Mouse (Mus musculus) cerebellum, adult (tissue): ENCODE measurements around the gene Asic1.
"Not testable (repeated sequence)": the region's sequence is repeated elsewhere in the genome, so short reads cannot be mapped to it uniquely, and the experiment has no call there.

Source experiments
- ATAC-seq: cut with Nextera tagmentation; 2 replicates; pipeline ENCODE4 v1.9.2; 2017; ENCODE audit warnings: mild to moderate bottlenecking, moderate library complexity, mixed read lengths; ENCODE audit not compliant: insufficient number of reproducible peaks, low FRiP score, low TSS enrichment

Asic1 gene

GRCm38 (mm10) chr15:99700219-99701106 is 30.3 kb downstream of the Asic1 start:
- no peak for ATAC-seq

DNA sequence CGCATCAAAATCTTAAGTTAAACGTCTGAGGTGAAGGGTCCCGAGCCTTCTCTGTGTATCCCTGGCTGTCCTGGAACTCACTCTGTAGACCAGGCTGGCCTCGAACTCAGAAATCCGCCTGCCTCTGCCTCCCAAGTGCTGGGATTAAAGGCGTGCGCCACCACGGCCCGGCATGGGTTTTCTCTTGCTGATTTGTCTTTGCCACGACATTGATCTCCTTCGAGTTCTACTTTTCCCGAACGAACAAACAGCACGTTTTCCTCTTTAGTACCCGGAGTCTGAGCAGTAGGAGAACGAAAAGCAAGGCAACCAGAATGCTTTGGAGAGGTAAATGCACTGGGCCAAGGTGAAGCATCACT is 31.5 kb downstream of the Asic1 start:
- not testable (repeated sequence) for ATAC-seq

GRCm38 (mm10) chr15:99701999-99702900 is 32.1 kb downstream of the Asic1 start, which contains the start of gene Smarcd1:
Smarcd1 (plus strand) TSS chr15:99702129.
- ATAC-seq: peak; percentile 74

DNA sequence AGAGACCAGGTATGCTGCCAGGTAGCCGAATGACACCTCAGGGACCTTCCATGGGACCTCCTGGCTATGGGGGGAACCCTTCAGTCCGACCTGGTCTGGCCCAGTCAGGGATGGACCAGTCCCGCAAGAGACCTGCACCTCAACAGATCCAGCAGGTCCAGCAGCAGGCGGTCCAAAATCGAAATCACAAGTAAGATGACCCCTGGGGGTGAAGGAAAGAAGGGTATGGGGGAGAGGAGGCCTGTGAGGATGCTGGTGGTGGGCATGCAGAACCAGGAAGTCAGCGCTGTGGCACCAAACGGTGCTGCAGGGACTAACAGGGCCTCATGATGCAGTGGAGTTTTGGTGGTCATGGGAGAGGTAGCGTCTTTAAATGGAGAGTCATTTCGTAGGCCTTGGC is 32.9 kb downstream of the Asic1 start:
- no peak for ATAC-seq

- no peak for ATAC-seq
Measured at GRCm38 (mm10) chr15:99703676-99704040, 33.5 kb downstream of the Asic1 start.

- ATAC-seq: no peak
Measured at GRCm38 (mm10) chr15:99704041-99704681, 34.0 kb downstream of the Asic1 start.

DNA sequence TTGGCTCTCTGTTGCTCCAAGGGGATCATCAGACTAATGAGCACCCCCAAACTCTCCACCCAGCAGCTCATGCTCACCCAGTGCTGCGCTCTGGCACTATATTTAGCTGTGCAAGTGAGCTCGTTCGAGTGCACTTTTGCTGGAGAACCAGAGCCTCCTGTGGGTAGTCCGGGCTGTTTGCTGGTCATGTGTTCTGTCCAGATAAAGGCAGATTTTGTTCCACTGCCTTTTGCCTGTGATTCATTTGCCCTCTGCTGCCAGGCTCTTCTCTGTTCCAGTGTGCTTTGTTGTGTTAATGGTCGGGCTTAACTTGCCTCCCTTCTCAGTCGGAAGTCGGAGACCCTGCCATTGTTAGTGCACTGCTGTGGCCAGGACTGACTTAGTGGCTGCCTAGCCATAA is 34.7 kb downstream of the Asic1 start:
- no peak for ATAC-seq

DNA sequence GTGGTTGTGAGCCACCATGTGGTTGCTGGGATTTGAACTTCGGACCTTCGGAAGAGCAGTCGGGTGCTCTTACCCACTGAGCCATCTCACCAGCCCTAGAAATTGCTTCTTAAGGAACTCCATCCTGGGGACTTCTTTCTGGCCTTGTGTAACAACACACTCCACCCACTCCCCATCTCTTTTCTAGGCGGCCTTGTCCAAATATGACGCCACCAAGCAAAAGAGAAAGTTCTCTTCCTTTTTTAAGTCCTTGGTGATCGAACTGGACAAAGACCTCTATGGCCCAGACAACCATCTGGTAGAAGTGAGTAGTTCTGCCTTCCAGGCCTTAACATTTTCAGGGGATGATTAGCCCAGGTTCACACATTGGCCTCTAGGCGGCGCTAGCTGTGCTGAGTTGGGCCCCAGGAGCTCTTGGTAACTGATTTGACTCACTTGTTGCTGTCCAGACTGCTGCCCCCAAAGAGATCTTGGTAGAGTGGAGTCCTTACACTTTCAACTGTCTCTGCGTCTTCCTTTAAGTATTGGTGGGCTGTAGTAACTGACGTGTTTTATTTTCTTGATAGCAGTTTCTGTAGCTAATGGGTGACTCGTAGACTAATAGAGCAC is 35.4 kb downstream of the Asic1 start, which contains the start of gene Gm17349:
Gm17349 (minus strand) TSS at position 51 of the 609 bp plus-strand sequence.
- ATAC-seq: no peak

GRCm38 (mm10) chr15:99708176-99708575 is 38.0 kb downstream of the Asic1 start:
- no peak for ATAC-seq

- no peak for ATAC-seq
Measured at GRCm38 (mm10) chr15:99710221-99711190, 40.3 kb downstream of the Asic1 start.

DNA sequence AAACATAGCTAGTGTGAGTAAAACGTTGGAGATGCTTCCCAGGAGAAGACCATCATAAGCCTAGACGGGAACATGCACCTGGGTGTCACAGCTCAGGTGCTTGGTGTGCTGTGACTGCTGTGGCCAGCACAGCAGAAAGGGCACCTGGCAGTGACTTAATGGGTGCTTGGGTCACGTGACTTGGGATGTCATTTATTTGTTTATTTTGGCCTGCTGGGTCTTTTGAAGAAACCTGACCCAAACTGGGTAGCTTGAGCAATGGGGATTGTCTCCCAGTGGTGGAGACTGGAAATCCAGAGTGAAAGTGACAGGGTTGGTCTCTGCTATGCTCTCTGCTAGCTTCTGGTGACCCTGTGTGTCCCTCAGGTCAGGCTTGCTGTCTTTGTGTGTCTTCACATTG is 41.3 kb downstream of the Asic1 start:
- ATAC-seq: no peak

GRCm38 (mm10) chr15:99712666-99713559 is 42.7 kb downstream of the Asic1 start:
- ATAC-seq: no peak

DNA sequence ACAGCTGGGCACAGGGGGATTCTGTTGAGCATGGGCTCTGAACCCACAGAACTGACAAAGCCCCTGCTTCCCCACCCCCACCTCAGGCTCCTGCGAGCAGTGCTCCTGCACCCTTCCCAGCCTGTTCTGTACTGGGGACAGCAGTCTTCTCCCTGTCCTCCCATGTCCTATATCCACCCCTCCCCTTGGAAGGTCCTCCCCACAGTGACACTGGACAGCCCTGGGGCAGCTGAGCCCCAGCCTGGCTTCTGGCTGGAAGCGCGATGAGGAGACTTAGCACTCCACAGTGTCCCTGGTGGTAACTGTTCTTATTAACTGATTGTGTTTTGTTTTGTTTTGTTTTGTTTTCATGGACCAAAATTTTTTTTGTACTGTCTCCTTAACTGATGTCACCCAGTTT is 43.4 kb downstream of the Asic1 start:
- ATAC-seq: no peak

DNA sequence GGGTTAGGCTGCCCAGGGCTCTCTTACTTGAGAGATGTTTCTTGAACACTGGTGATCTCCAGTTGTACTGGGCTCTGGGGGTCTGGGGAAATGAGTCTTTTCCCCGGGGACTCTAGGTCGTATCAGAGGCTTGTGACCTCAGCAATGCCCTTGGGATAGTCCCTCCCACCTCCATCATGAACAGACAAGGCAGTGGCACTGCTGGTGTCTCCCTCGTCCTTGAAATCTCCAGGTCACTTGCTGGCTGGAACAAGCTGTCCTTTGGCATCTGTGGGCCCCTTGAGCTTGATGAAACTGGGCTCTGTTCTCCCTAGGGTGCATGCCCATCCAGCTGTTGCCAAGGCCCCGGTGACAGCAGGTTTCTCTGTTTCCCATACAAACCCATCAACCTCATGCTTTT is 44.0 kb downstream of the Asic1 start:
- no peak for ATAC-seq

- peak; percentile 29; the same call in 1 of the 2 replicates for ATAC-seq
Measured at GRCm38 (mm10) chr15:99714858-99715257, 44.7 kb downstream of the Asic1 start.

GRCm38 (mm10) chr15:99715361-99715865 is 45.2 kb downstream of the Asic1 start:
- ATAC-seq: no peak

GRCm38 (mm10) chr15:99715982-99716746 is 46.0 kb downstream of the Asic1 start:
- ATAC-seq: no peak
